Mouse (Mus musculus): ENCODE measurements around the gene Nfkbiz. TPM values are rescaled to one million over a fixed set of nuclear protein-coding genes. Genes with fewer than 3 reads are reported as not detected.
"Not testable (repeated sequence)": the region's sequence is repeated elsewhere in the genome, so short reads cannot be mapped to it uniquely, and the experiment has no call there.

Gene Nfkbiz
- polyA plus RNA-seq, 1 experiment from 2014 or later, result 2.0 TPM

- peak overlapping the region; percentile 46 for H3K4me3 ChIP-seq (ENCODE audit: low read depth, low read length)
- no peak overlapping the region for H3K27ac ChIP-seq (ENCODE audit: low read depth, low read length)
- H3K9me3 ChIP-seq (ENCODE audit: control insufficient read depth, low read length), result no peaks in the 10 kb centered on the region
- WGBS, result 16% methylated on average over 3 of the region's 3 CpGs
- peak overlapping the region; percentile 76 for H3K9ac ChIP-seq (ENCODE audit: low read length)
- no peaks in the 10 kb centered on the region; the same call in 1 of the 2 replicates for H3K4me1 ChIP-seq (ENCODE audit: control insufficient read depth, insufficient read depth, low read length)
- no peaks in the 10 kb centered on the region for H3K36me3 ChIP-seq (ENCODE audit: control insufficient read depth, insufficient read depth, low read length)
- peak overlapping the region; percentile 52 for H3K4me2 ChIP-seq (ENCODE audit: low read depth)
- DNase-seq (ENCODE audit: low spot score), result no peak
- H3K27me3 ChIP-seq (ENCODE audit: control insufficient read depth, insufficient read depth, low read length), result no peaks in the 10 kb centered on the region
- no peak for ATAC-seq (ENCODE audit: insufficient read depth, low FRiP score, low TSS enrichment)
Observed at GRCm38 (mm10) chr16:55838129-55838509, 580 bp downstream of the Nfkbiz start.

GRCm38 (mm10) chr16:55837653-55838052 is 1.0 kb downstream of the Nfkbiz start:
- not testable (repeated sequence) for H3K9ac ChIP-seq (ENCODE audit: low read length); ATAC-seq (ENCODE audit: insufficient read depth, low FRiP score, low TSS enrichment); H3K9me3 ChIP-seq (ENCODE audit: control insufficient read depth, low read length); H3K27me3 ChIP-seq (ENCODE audit: control insufficient read depth, insufficient read depth, low read length); H3K4me3 ChIP-seq (ENCODE audit: low read depth, low read length); H3K27ac ChIP-seq (ENCODE audit: low read depth, low read length); H3K4me2 ChIP-seq (ENCODE audit: low read depth); DNase-seq (ENCODE audit: low spot score); H3K36me3 ChIP-seq (ENCODE audit: control insufficient read depth, insufficient read depth, low read length); H3K4me1 ChIP-seq (ENCODE audit: control insufficient read depth, insufficient read depth, low read length)
- WGBS, result 94% methylated on average over 8 of the region's 8 CpGs

GRCm38 (mm10) chr16:55837168-55837567 is 1.5 kb downstream of the Nfkbiz start:
- ATAC-seq (ENCODE audit: insufficient read depth, low FRiP score, low TSS enrichment), result no peak
- no peak overlapping the region for H3K4me2 ChIP-seq (ENCODE audit: low read depth)
- no peaks in the 10 kb centered on the region; the same call in 1 of the 2 replicates for H3K4me1 ChIP-seq (ENCODE audit: control insufficient read depth, insufficient read depth, low read length)
- no peak overlapping the region for H3K27ac ChIP-seq (ENCODE audit: low read depth, low read length)
- H3K9me3 ChIP-seq (ENCODE audit: control insufficient read depth, low read length), result no peaks in the 10 kb centered on the region
- DNase-seq (ENCODE audit: low spot score), result no peak
- no peak overlapping the region for H3K4me3 ChIP-seq (ENCODE audit: low read depth, low read length)
- no peak overlapping the region for H3K9ac ChIP-seq (ENCODE audit: low read length)
- WGBS, result 89% methylated on average over 2 of the region's 2 CpGs
- H3K36me3 ChIP-seq (ENCODE audit: control insufficient read depth, insufficient read depth, low read length), result no peaks in the 10 kb centered on the region
- H3K27me3 ChIP-seq (ENCODE audit: control insufficient read depth, insufficient read depth, low read length), result no peaks in the 10 kb centered on the region

GRCm38 (mm10) chr16:55835798-55836197 is 2.9 kb downstream of the Nfkbiz start:
- Histone ChIP-seq H3K4me3 (ENCODE audit: low read depth, low read length) (no peak overlapping the region), H3K4me2 (ENCODE audit: low read depth) (no peak overlapping the region), H3K9me3 (ENCODE audit: control insufficient read depth, low read length) (no peaks in the 10 kb centered on the region), H3K27ac (ENCODE audit: low read depth, low read length) (no peak overlapping the region), H3K36me3 (ENCODE audit: control insufficient read depth, insufficient read depth, low read length) (no peaks in the 10 kb centered on the region), H3K9ac (ENCODE audit: low read length) (no peak overlapping the region), H3K27me3 (ENCODE audit: control insufficient read depth, insufficient read depth, low read length) (no peaks in the 10 kb centered on the region), H3K4me1 (ENCODE audit: control insufficient read depth, insufficient read depth, low read length) (no peaks in the 10 kb centered on the region; the same call in 1 of the 2 replicates)
- DNase-seq (ENCODE audit: low spot score) (no peak), ATAC-seq (ENCODE audit: insufficient read depth, low FRiP score, low TSS enrichment) (no peak)

- Histone ChIP-seq H3K9ac (ENCODE audit: low read length) (no peak overlapping the region), H3K27me3 (ENCODE audit: control insufficient read depth, insufficient read depth, low read length) (no peaks in the 10 kb centered on the region), H3K4me2 (ENCODE audit: low read depth) (no peak overlapping the region), H3K27ac (ENCODE audit: low read depth, low read length) (no peak overlapping the region), H3K36me3 (ENCODE audit: control insufficient read depth, insufficient read depth, low read length) (no peaks in the 10 kb centered on the region), H3K4me1 (ENCODE audit: control insufficient read depth, insufficient read depth, low read length) (no peaks in the 10 kb centered on the region; the same call in 1 of the 2 replicates), H3K4me3 (ENCODE audit: low read depth, low read length) (no peak overlapping the region), H3K9me3 (ENCODE audit: control insufficient read depth, low read length) (no peaks in the 10 kb centered on the region)
- DNase-seq (ENCODE audit: low spot score) (no peak), ATAC-seq (ENCODE audit: insufficient read depth, low FRiP score, low TSS enrichment) (no peak)
- 95% methylated on average over 8 of the region's 8 CpGs for WGBS
Observed at GRCm38 (mm10) chr16:55832617-55833016, 6.1 kb downstream of the Nfkbiz start.

- ATAC-seq (ENCODE audit: insufficient read depth, low FRiP score, low TSS enrichment) (no peak), DNase-seq (ENCODE audit: low spot score) (no peak)
- H3K9ac ChIP-seq (ENCODE audit: low read length), result no peak overlapping the region
- WGBS, result 94% methylated on average over 6 of the region's 6 CpGs
- no peaks in the 10 kb centered on the region for H3K36me3 ChIP-seq (ENCODE audit: control insufficient read depth, insufficient read depth, low read length)
- no peaks in the 10 kb centered on the region for H3K9me3 ChIP-seq (ENCODE audit: control insufficient read depth, low read length)
- H3K4me2 ChIP-seq (ENCODE audit: low read depth), result no peak overlapping the region
- H3K27ac ChIP-seq (ENCODE audit: low read depth, low read length), result no peak overlapping the region
- H3K4me1 ChIP-seq (ENCODE audit: control insufficient read depth, insufficient read depth, low read length), result no peaks in the 10 kb centered on the region; the same call in 1 of the 2 replicates
- no peaks in the 10 kb centered on the region for H3K27me3 ChIP-seq (ENCODE audit: control insufficient read depth, insufficient read depth, low read length)
- no peak overlapping the region for H3K4me3 ChIP-seq (ENCODE audit: low read depth, low read length)
Observed at GRCm38 (mm10) chr16:55832040-55832439, 6.7 kb downstream of the Nfkbiz start.

- DNase-seq (ENCODE audit: low spot score) (no peak), ATAC-seq (ENCODE audit: insufficient read depth, low FRiP score, low TSS enrichment) (no peak)
- H3K27ac ChIP-seq (ENCODE audit: low read depth, low read length), result no peak overlapping the region
- no peaks in the 10 kb centered on the region for H3K36me3 ChIP-seq (ENCODE audit: control insufficient read depth, insufficient read depth, low read length)
- H3K4me2 ChIP-seq (ENCODE audit: low read depth), result no peak overlapping the region
- WGBS, result 96% methylated on average over 1 of the region's 1 CpGs
- no peaks in the 10 kb centered on the region for H3K27me3 ChIP-seq (ENCODE audit: control insufficient read depth, insufficient read depth, low read length)
- no peaks in the 10 kb centered on the region; the same call in 1 of the 2 replicates for H3K4me1 ChIP-seq (ENCODE audit: control insufficient read depth, insufficient read depth, low read length)
- no peak overlapping the region for H3K4me3 ChIP-seq (ENCODE audit: low read depth, low read length)
- H3K9me3 ChIP-seq (ENCODE audit: control insufficient read depth, low read length), result no peaks in the 10 kb centered on the region
- no peak overlapping the region for H3K9ac ChIP-seq (ENCODE audit: low read length)
Observed at GRCm38 (mm10) chr16:55831451-55831850, 7.2 kb downstream of the Nfkbiz start.

GRCm38 (mm10) chr16:55823398-55824155 is 15.1 kb downstream of the Nfkbiz start:
- DNase-seq (ENCODE audit: low spot score), result no peak
- no peak for ATAC-seq (ENCODE audit: insufficient read depth, low FRiP score, low TSS enrichment)
- Histone ChIP-seq H3K36me3 (ENCODE audit: control insufficient read depth, insufficient read depth, low read length) (no peaks in the 10 kb centered on the region), H3K27ac (ENCODE audit: low read depth, low read length) (no peak overlapping the region), H3K9ac (ENCODE audit: low read length) (no peak overlapping the region), H3K27me3 (ENCODE audit: control insufficient read depth, insufficient read depth, low read length) (no peaks in the 10 kb centered on the region), H3K4me2 (ENCODE audit: low read depth) (no peak overlapping the region), H3K4me3 (ENCODE audit: low read depth, low read length) (no peak overlapping the region), H3K4me1 (ENCODE audit: control insufficient read depth, insufficient read depth, low read length) (0 out of 2 replicates have a peak, but pooled peaks cover 2% of the 10 kb centered on the region), H3K9me3 (ENCODE audit: control insufficient read depth, low read length) (no peaks in the 10 kb centered on the region)
- 41% methylated on average over 11 of the region's 11 CpGs for WGBS
